Mouse (Mus musculus): Measurements from ENCODE around the gene Adgrl1. TPM values are rescaled to one million over a fixed set of nuclear protein-coding genes. Genes with fewer than 3 reads are reported as not detected.

The Adgrl1 gene
- polyA plus RNA-seq, 2 experiments, result 38.5 to 123 TPM

DNA sequence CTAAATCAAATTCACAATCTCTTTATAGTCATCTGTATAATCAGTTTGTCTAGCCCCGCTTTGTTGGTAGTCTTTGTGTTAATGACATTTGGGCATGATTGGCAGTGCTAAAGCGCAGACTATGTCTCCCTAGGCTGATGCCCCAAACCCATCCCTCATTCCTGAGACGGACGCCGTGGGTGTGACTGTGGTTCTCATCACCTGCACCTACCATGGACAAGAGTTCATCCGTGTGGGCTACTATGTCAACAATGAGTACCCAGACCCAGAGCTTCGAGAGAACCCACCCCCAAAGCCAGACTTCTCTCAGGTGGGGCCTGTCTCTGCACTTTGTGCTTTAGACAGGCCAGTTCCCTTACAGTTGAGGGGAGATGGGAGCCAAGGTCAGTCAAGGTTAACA, 67.8 kb downstream of the Adgrl1 start:
- Histone ChIP-seq H3K27ac (replicated peaks; ENCODE audit: low read depth, low read length) (no peak overlapping the region), H3K9ac (ENCODE audit: low read depth, low read length, severe bottlenecking) (no peak overlapping the region), H3K4me3 (replicated peaks; ENCODE audit: low read length) (no peak overlapping the region), H3K4me2 (replicated peaks; ENCODE audit: low read depth, low read length, severe bottlenecking) (no peak overlapping the region), H3K27me3 (ENCODE audit: control insufficient read depth, insufficient read depth, low read length) (no peaks in the 10 kb centered on the region), H3K4me1 (ENCODE audit: control insufficient read depth, insufficient read depth, low read length) (no peaks in the 10 kb centered on the region), H3K9me3 (ENCODE audit: control insufficient read depth, low read length) (no peaks in the 10 kb centered on the region), H3K36me3 (ENCODE audit: control insufficient read depth, insufficient read depth, low read length) (peaks cover 27% of the 10 kb centered on the region; the same call in 1 of the 2 replicates)
- ATAC-seq (ENCODE audit: low FRiP score, low read depth) (no peak), DNase-seq (ENCODE audit: low spot score) (no peak)
- TF ChIP-seq POLR2A (IDR thresholded peaks at IDR 0.05; ENCODE audit: borderline replicate concordance, extremely low read depth, insufficient read depth, insufficient read length), result no peak
- WGBS, result 93% methylated on average over 7 of the region's 7 CpGs

- ATAC-seq (ENCODE audit: low FRiP score, low read depth) (no peak), DNase-seq (ENCODE audit: low spot score) (no peak)
- Histone ChIP-seq H3K4me1 (ENCODE audit: control insufficient read depth, insufficient read depth, low read length) (peaks cover 9% of the 10 kb centered on the region), H3K27me3 (ENCODE audit: control insufficient read depth, insufficient read depth, low read length) (no peaks in the 10 kb centered on the region), H3K9ac (ENCODE audit: low read depth, low read length, severe bottlenecking) (no peak overlapping the region), H3K9me3 (ENCODE audit: control insufficient read depth, low read length) (no peaks in the 10 kb centered on the region), H3K27ac (replicated peaks; ENCODE audit: low read depth, low read length) (no peak overlapping the region), H3K4me2 (replicated peaks; ENCODE audit: low read depth, low read length, severe bottlenecking) (no peak overlapping the region), H3K36me3 (ENCODE audit: control insufficient read depth, insufficient read depth, low read length) (peaks cover 30% of the 10 kb centered on the region; the same call in 1 of the 2 replicates), H3K4me3 (replicated peaks; ENCODE audit: low read length) (no peak overlapping the region)
- TF ChIP-seq POLR2A (IDR thresholded peaks at IDR 0.05; ENCODE audit: borderline replicate concordance, extremely low read depth, insufficient read depth, insufficient read length), result no peak
- WGBS, result 89% methylated on average over 4 of the region's 4 CpGs
These were observed 71.2 kb downstream of the Adgrl1 start for GRCm38 (mm10) chr8:83971121-83971520.

GRCm38 (mm10) chr8:83971661-83972060, 71.8 kb downstream of the Adgrl1 start:
- Histone ChIP-seq H3K4me3 (replicated peaks; ENCODE audit: low read length) (peak overlapping the region; percentile 84), H3K27ac (replicated peaks; ENCODE audit: low read depth, low read length) (no peak overlapping the region), H3K4me1 (ENCODE audit: control insufficient read depth, insufficient read depth, low read length) (peaks cover 9% of the 10 kb centered on the region), H3K36me3 (ENCODE audit: control insufficient read depth, insufficient read depth, low read length) (peaks cover 31% of the 10 kb centered on the region; the same call in 1 of the 2 replicates), H3K4me2 (replicated peaks; ENCODE audit: low read depth, low read length, severe bottlenecking) (peak overlapping the region; percentile 74; the same call in 1 of the 2 replicates), H3K9me3 (ENCODE audit: control insufficient read depth, low read length) (no peaks in the 10 kb centered on the region), H3K9ac (ENCODE audit: low read depth, low read length, severe bottlenecking) (peak overlapping the region; percentile 75; the same call in 1 of the 2 replicates), H3K27me3 (ENCODE audit: control insufficient read depth, insufficient read depth, low read length) (no peaks in the 10 kb centered on the region)
- DNase-seq (ENCODE audit: low spot score), result no peak
- 79% methylated on average over 6 of the region's 6 CpGs for WGBS
- no peak for TF ChIP-seq POLR2A (IDR thresholded peaks at IDR 0.05; ENCODE audit: borderline replicate concordance, extremely low read depth, insufficient read depth, insufficient read length)
- ATAC-seq (ENCODE audit: low FRiP score, low read depth), result no peak

GRCm38 (mm10) chr8:83972150-83973120, 72.5 kb downstream of the Adgrl1 start, which contains the start of gene Prkaca:
Gene Prkaca, plus strand, starts transcription at chr8:83972993.
- peak; percentile 100 for ATAC-seq (ENCODE audit: low FRiP score, low read depth)
- Histone ChIP-seq H3K4me1 (ENCODE audit: control insufficient read depth, insufficient read depth, low read length) (peaks cover 15% of the 10 kb centered on the region), H3K4me2 (replicated peaks; ENCODE audit: low read depth, low read length, severe bottlenecking) (peak within 1 kb of the TSS; percentile 87), H3K4me3 (replicated peaks; ENCODE audit: low read length) (peak within 1 kb of the TSS; percentile 84), H3K9me3 (ENCODE audit: control insufficient read depth, low read length) (no peaks in the 10 kb centered on the region), H3K27me3 (ENCODE audit: control insufficient read depth, insufficient read depth, low read length) (no peaks in the 10 kb centered on the region), H3K9ac (ENCODE audit: low read depth, low read length, severe bottlenecking) (peak within 1 kb of the TSS; percentile 77), H3K36me3 (ENCODE audit: control insufficient read depth, insufficient read depth, low read length) (peaks cover 27% of the 10 kb centered on the region; the same call in 1 of the 2 replicates), H3K27ac (replicated peaks; ENCODE audit: low read depth, low read length) (peak within 1 kb of the TSS; percentile 38; the same call in 1 of the 2 replicates)
- under 1% methylated on average over 42 of the region's 94 CpGs for WGBS
- TF ChIP-seq POLR2A (IDR thresholded peaks at IDR 0.05; ENCODE audit: borderline replicate concordance, extremely low read depth, insufficient read depth, insufficient read length), result no peak
- DNase-seq (ENCODE audit: low spot score), result peak; percentile 98

Measured in limb, embryonic 14.5 days (tissue).